Mouse (Mus musculus): Measurements from ENCODE around the gene Sppl3.

GRCm38 (mm10) chr5:115127421-115128179, 116.7 kb downstream of the Sppl3 start:
- TF ChIP-seq ZNF384 (IDR thresholded peaks at IDR 0.05; ENCODE audit: low read depth, low read length) (no peak), ZC3H11A (IDR thresholded peaks at IDR 0.05; ENCODE audit: borderline replicate concordance, low read depth, low read length) (no peak), MAFK (IDR thresholded peaks at IDR 0.05; ENCODE audit: insufficient read depth, low read depth, low read length) (no peak), CHD2 (IDR thresholded peaks at IDR 0.05; ENCODE audit: low read depth, low read length) (no peak)
